Mouse (Mus musculus) layer of hippocampus, postnatal 36 days (tissue): ENCODE measurements around the gene Olfr907. TPM values are rescaled to one million over a fixed set of nuclear protein-coding genes. Genes with fewer than 3 reads are reported as not detected.

Experiments
- DNase-seq, 2 experiments: peaks; one replicate each; pipeline ENCODE4 v3.0.0; 2022
- total RNA-seq, 2 experiments: library from RNA; stranded (reverse); gene quantifications; 2 replicates each; pipeline ENCODE4 v1.2.3; 2021

The Olfr907 gene
- not detected for total RNA-seq

DNA sequence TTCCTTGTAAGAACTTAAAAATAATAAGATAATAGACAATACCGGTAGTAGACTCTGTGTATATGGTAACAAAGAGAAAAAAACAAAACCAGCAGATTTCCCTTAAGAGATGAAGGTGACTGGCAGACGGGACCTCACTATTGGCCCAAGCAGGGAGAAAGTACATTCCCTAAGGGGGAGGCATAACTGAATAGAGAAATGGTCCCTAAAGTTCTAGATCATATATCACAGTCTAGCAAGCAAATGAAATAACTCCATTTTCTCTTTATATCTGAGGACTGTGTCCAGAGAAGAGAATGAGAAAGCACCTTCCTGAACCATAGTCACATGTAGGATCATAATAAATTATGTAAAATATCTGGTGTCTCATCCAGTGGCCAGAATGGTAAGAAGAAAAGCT lies at the start of gene Olfr907:
Gene Olfr907, plus strand, starts transcription at position 301 of the 400 bp plus-strand sequence.
- no peak for DNase-seq

DNA sequence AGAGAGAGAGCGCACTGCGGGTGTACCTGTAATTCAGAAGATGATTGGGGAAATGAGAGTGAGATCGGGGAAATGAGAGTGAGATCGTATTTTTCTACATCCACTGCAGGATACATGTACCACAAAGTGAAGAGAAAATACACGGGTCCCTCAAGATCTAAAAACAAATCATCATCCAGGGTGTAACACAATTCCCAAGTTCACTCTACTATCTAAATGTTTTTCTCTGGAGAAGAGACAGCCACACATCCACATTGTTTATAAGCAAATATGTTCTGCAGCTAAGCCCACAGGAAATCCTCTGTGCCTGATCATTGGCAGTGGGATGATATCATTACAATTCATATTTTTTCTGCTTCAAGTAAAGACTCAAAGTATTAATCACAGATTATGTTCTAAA lies 48.2 kb upstream of the Olfr907 start, which contains the start of gene Olfr902:
Gene Olfr902, plus strand, starts transcription at position 301 of the 400 bp plus-strand sequence.
- DNase-seq, result no peak

DNA sequence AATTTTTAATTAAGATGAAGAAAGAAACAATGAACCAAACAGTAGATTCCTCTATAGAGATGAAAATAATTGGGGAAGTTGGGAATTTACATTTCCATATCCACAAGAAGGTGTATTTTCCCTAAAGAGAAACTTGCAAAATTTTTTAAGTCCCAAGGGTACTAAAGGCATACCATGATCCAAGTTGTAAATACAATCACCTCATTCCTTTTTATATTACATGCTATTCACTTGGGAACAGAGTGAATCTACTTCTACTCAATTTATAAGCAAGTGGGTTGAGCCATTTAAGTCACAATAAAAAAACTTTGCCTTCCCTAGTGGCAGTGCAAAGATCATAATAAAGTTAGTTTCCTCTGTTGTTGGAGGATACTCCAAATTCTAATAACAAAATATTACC lies 32.8 kb upstream of the Olfr907 start, which contains the start of gene Olfr904:
Gene Olfr904, plus strand, starts transcription at position 301 of the 400 bp plus-strand sequence.
- DNase-seq, result no peak

DNA sequence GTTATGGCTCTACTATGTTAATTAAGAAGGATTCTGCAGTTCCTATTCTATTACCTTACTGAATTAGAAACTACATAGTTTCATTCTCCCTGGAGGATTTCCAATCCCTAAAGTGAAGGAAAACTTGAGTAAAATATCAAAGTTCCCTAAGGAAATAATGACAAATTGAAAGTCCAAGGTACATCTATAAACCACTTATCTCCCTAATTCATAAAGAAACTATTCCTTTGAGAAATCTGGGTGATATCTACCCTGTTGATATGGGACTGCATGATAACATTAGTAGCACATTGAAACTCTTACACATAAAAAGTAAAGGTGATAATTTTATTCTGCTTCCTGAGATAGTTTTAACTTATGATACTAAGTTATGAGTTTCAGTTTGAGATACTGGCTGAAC lies 24.8 kb upstream of the Olfr907 start, which contains the start of gene Olfr905:
Gene Olfr905, plus strand, starts transcription at position 301 of the 400 bp plus-strand sequence.
- DNase-seq, result no peak

DNA sequence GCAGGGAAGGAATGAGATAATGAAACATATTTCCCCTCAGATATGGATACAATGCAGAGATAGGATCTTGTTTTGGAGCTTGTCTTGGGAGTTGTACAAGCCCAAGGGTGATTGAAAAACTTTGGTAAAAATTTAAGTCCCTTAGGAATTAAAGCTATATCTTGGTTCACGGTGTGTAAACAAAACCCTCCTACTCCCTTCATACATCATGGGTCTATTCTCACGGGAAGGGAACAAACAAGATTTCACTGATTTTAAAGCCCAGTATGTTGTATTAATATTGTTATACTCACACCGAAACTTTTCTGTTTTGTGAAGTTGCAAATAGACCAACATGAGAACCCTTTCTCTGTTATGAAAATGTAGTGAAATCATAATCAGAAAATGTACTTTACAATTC lies 8.8 kb upstream of the Olfr907 start, which contains the start of gene Olfr906:
Gene Olfr906, plus strand, starts transcription at position 301 of the 400 bp plus-strand sequence.
- no peak for DNase-seq

DNA sequence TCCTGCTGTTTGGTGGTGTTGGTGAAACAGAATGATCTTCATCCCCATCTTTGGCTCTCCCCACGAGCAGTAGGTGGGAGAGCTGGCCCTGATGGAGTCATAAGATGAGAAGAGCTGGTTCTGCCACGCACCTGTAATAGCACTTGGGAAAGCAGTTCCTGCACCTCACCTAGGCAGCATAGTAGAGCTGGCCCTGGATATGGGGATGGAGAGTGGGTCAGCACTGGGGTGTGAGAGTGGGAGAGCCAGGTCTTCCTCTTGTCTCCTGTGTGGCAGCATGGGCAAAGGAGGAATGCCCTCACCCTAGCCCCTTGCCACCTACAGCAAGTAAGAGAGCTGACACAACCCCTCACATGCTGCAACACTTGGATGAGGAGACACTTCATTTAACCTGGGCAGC lies 16.8 kb downstream of the Olfr907 start:
- no peak for DNase-seq

DNA sequence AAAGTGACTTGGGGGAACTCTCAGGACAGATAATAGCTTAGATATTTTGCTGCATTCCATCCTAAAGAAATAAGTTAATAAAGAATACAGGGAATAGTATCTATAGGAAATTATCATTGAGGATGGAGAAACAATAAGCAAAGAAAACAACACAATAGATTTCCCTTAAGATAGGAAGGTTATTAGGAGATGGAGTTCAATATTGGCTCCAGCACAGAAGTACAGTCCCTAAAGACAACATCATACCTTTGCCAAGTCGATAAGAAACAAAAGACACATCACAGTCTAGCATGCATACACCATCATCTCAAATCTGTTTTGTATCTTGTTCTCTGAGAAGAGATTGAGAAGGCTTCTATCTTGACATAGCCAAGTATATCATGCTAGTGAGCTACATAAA lies 25.7 kb downstream of the Olfr907 start, which contains the start of gene Olfr911-ps1:
Gene Olfr911-ps1, plus strand, starts transcription at position 301 of the 400 bp plus-strand sequence.
- no peak for DNase-seq

DNA sequence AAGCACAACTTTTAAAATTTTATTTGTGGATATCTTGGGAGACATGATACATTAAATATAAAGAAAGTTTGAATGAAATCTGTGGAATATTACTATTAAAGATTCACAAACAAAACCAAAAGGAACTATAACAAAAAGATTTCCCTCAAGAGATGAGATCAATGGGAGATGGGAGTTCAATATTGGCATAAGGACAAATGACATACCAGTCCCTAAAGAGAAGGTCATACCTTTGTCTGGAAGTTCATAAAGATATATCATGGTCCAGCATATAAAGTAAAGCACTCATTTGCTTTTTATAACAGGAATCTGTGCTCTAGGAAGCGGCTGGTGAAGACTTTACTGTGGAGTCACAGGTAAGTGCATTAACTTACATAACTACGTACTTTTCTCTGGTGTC lies 41.9 kb downstream of the Olfr907 start, which contains the start of gene Olfr910:
Gene Olfr910, plus strand, starts transcription at position 301 of the 400 bp plus-strand sequence.
- DNase-seq, result no peak

Other genes with a start within 250 kb of the Olfr907 start
- not detected for gene Olfr143, start 243.0 kb upstream of the Olfr907 start, total RNA-seq
- not detected for gene Olfr895, start 227.9 kb upstream of the Olfr907 start, total RNA-seq
- gene Olfr896-ps1, start 204.7 kb upstream of the Olfr907 start, total RNA-seq, result not detected
- not detected for gene Olfr25, start 166.7 kb upstream of the Olfr907 start, total RNA-seq
- gene Olfr898, start 147.4 kb upstream of the Olfr907 start, total RNA-seq, result not detected
- gene Olfr250, start 128.9 kb upstream of the Olfr907 start, total RNA-seq, result not detected
- gene Olfr251, start 118.7 kb upstream of the Olfr907 start, total RNA-seq, result not detected
- gene Olfr147, start 94.1 kb upstream of the Olfr907 start, total RNA-seq, result not detected
- gene Olfr901, start 66.3 kb upstream of the Olfr907 start, total RNA-seq, result not detected
- gene Olfr902, start 48.1 kb upstream of the Olfr907 start, total RNA-seq, result not detected
- not detected for gene Olfr904, start 32.7 kb upstream of the Olfr907 start, total RNA-seq
- gene Olfr905, start 24.7 kb upstream of the Olfr907 start, total RNA-seq, result not detected
- gene Olfr906, start 8.7 kb upstream of the Olfr907 start, total RNA-seq, result not detected
- gene Olfr911-ps1, start 25.8 kb downstream of the Olfr907 start, total RNA-seq, result not detected
- not detected for gene Olfr910, start 42.0 kb downstream of the Olfr907 start, total RNA-seq
- gene Olfr912, start 84.4 kb downstream of the Olfr907 start, total RNA-seq, result not detected
- not detected for gene Olfr913, start 97.0 kb downstream of the Olfr907 start, total RNA-seq
- gene Olfr914, start 109.3 kb downstream of the Olfr907 start, total RNA-seq, result not detected
- not detected for gene Olfr916, start 164.1 kb downstream of the Olfr907 start, total RNA-seq
- not detected for gene Olfr917, start 170.0 kb downstream of the Olfr907 start, total RNA-seq
- gene Olfr918, start 178.8 kb downstream of the Olfr907 start, total RNA-seq, result not detected
- not detected for gene Olfr919, start 207.9 kb downstream of the Olfr907 start, total RNA-seq
- gene Vwa5a, start 222.5 kb downstream of the Olfr907 start, total RNA-seq, result 10 to 100 TPM in 1 of 2 experiments, 1 to 10 TPM in 1; 9.3 to 15.3 TPM